Mouse (Mus musculus) hindbrain, embryonic 15.5 days (tissue): Measurements from ENCODE around the gene Serp2. TPM values are rescaled to one million over a fixed set of nuclear protein-coding genes. Genes with fewer than 3 reads are reported as not detected.

Source experiments
- ATAC-seq: fragments of 200-750 bp; cut with Nextera tagmentation; 2 replicates; pipeline ENCODE4 v1.8.0; 2017; ENCODE audit warnings: low read depth, moderate number of reproducible peaks, moderate TSS enrichment; ENCODE audit not compliant: low FRiP score
- H3K27ac ChIP-seq: fragments of 300-500 bp; sonication (generic); replicated peaks from 2 replicates; pipeline ENCODE4 v1.5.1; 2015; ENCODE audit warnings: mild to moderate bottlenecking, inconsistent platforms
- H3K27me3 ChIP-seq: fragments of 300-500 bp; sonication (generic); 2 replicates; pipeline ENCODE4 v1.6.1; 2015; ENCODE audit warnings: control low read depth, inconsistent platforms
- H3K36me3 ChIP-seq: fragments of 300-500 bp; sonication (generic); 2 replicates; pipeline ENCODE4 v1.6.1; 2015; ENCODE audit warnings: control low read depth, inconsistent platforms
- H3K4me1 ChIP-seq: fragments of 300-500 bp; sonication (generic); replicated peaks from 2 replicates; pipeline ENCODE4 v1.6.1; 2015; ENCODE audit warnings: control low read depth, inconsistent platforms
- H3K4me2 ChIP-seq: fragments of 300-500 bp; sonication (generic); 2 replicates; pipeline ENCODE4 v1.6.1; 2015; ENCODE audit warnings: moderate library complexity, mild to moderate bottlenecking, inconsistent platforms
- H3K4me3 ChIP-seq: fragments of 300-500 bp; sonication (generic); 2 replicates; pipeline ENCODE4 v1.5.1; 2015; ENCODE audit warnings: mild to moderate bottlenecking, inconsistent platforms
- H3K9ac ChIP-seq: fragments of 300-500 bp; sonication (generic); 2 replicates; pipeline ENCODE4 v1.6.1; 2015; ENCODE audit warnings: inconsistent platforms
- H3K9me3 ChIP-seq: fragments of 300-500 bp; sonication (generic); 2 replicates; pipeline ENCODE4 v1.6.1; 2016; ENCODE audit warnings: control low read depth, inconsistent platforms
- WGBS: fragments of 180-500 bp; shearing (Covaris S2); methylation state at CpG from one replicate; pipeline ENCODE4 v1.1.7; 2015; 5-methylcytosine and 5-hydroxymethylcytosine counted together
- polyA plus RNA-seq: library from polyadenylated mRNA; unstranded; fragments of >200 nt; fragmentation: Nextera tagmentation; extraction: Ambion mirVana; gene quantifications from 2 replicates; pipeline ENCODE4 v1.2.1, GENCODE M21; 2015

The Serp2 gene
- polyA plus RNA-seq, 1 experiment from 2014 or later = 213 TPM

GRCm38 (mm10) chr14:76592090-76592489 lies 35.4 kb upstream of the Serp2 start:
- Histone ChIP-seq H3K9ac (no peak overlapping the region), H3K4me1 (0 out of 2 replicates have a peak, but pooled peaks cover 6% of the 10 kb centered on the region), H3K4me3 (no peak overlapping the region), H3K36me3 (no peaks in the 10 kb centered on the region), H3K27me3 (no peaks in the 10 kb centered on the region), H3K4me2 (no peak overlapping the region), H3K27ac (no peak overlapping the region), H3K9me3 (no peaks in the 10 kb centered on the region)
- ATAC-seq = no peak
- WGBS = 90% methylated on average over 6 of the region's 6 CpGs

GRCm38 (mm10) chr14:76590134-76590533 lies 33.4 kb upstream of the Serp2 start:
- 89% methylated on average over 7 of the region's 7 CpGs for WGBS
- H3K4me3 ChIP-seq = no peak overlapping the region
- ATAC-seq = no peak
- no peaks in the 10 kb centered on the region for H3K27me3 ChIP-seq
- no peaks in the 10 kb centered on the region for H3K36me3 ChIP-seq
- no peaks in the 10 kb centered on the region for H3K9me3 ChIP-seq
- no peak overlapping the region for H3K9ac ChIP-seq
- 0 out of 2 replicates have a peak, but pooled peaks cover under 1% of the 10 kb centered on the region for H3K4me1 ChIP-seq
- no peak overlapping the region for H3K4me2 ChIP-seq
- no peak overlapping the region for H3K27ac ChIP-seq

DNA sequence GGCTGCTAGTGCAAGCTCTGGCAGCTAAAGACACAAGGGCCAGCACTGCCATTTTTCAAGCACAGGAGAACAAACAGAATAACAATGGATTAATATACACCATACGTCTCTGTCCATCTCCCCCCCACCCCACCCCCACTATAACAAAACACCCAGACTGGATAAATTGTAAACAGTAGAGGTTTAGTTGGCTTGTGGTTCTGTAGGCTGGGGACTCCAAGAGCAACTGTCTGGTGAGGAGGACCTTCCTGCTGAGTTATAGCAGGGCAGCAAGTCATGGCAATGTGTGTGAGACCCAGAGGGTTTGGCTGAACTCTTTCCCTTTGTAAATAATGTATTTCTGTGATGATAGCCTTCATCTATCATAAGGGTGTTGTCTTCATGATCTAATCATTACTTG lies 33.0 kb upstream of the Serp2 start:
- no peak overlapping the region for H3K9ac ChIP-seq
- no peaks in the 10 kb centered on the region for H3K36me3 ChIP-seq
- no peaks in the 10 kb centered on the region for H3K4me1 ChIP-seq
- no peak overlapping the region for H3K27ac ChIP-seq
- ATAC-seq = no peak
- H3K4me3 ChIP-seq = no peak overlapping the region
- no peak overlapping the region for H3K4me2 ChIP-seq
- no peaks in the 10 kb centered on the region for H3K9me3 ChIP-seq
- no peaks in the 10 kb centered on the region for H3K27me3 ChIP-seq
- WGBS = 48% methylated on average over 1 of the region's 1 CpGs

DNA sequence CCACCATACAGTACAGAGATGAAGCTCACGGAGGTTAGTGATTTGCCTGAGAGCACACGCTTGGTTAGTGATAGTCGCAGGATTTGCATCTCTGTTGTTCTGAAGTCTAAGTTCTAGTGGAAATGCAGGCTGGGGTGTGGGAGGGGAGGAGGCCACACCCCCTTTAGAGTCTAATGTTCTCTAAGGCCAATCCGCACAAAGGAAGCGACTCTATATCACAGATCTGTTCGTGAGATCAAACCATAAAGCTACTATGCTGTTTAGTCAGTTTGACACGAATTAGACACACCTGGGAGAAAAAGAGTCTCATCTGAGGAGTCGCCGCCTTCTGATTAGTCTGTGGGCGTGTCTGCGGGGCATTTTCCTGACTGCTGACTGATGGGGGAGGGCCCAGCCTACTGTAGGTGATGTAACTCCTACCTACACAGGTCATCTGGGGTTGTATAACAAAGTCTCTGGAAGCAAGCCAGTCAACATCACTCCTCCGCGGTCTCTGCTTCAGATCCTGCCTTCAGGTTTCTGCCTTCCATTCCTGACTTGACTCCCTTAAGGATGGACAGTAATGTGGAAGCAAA lies 29.2 kb upstream of the Serp2 start:
- no peaks in the 10 kb centered on the region for H3K27me3 ChIP-seq
- H3K4me2 ChIP-seq = no peak overlapping the region
- no peak overlapping the region for H3K27ac ChIP-seq
- no peaks in the 10 kb centered on the region for H3K36me3 ChIP-seq
- no peaks in the 10 kb centered on the region for H3K4me1 ChIP-seq
- 50% methylated on average over 13 of the region's 13 CpGs for WGBS
- no peak overlapping the region for H3K9ac ChIP-seq
- H3K4me3 ChIP-seq = no peak overlapping the region
- no peaks in the 10 kb centered on the region for H3K9me3 ChIP-seq
- no peak for ATAC-seq

GRCm38 (mm10) chr14:76583985-76584384 lies 27.3 kb upstream of the Serp2 start:
- Histone ChIP-seq H3K4me3 (no peak overlapping the region), H3K36me3 (no peaks in the 10 kb centered on the region), H3K27me3 (no peaks in the 10 kb centered on the region), H3K9ac (no peak overlapping the region), H3K27ac (no peak overlapping the region), H3K4me1 (no peaks in the 10 kb centered on the region), H3K4me2 (no peak overlapping the region), H3K9me3 (no peaks in the 10 kb centered on the region)
- 87% methylated on average over 7 of the region's 7 CpGs for WGBS
- ATAC-seq = no peak

DNA sequence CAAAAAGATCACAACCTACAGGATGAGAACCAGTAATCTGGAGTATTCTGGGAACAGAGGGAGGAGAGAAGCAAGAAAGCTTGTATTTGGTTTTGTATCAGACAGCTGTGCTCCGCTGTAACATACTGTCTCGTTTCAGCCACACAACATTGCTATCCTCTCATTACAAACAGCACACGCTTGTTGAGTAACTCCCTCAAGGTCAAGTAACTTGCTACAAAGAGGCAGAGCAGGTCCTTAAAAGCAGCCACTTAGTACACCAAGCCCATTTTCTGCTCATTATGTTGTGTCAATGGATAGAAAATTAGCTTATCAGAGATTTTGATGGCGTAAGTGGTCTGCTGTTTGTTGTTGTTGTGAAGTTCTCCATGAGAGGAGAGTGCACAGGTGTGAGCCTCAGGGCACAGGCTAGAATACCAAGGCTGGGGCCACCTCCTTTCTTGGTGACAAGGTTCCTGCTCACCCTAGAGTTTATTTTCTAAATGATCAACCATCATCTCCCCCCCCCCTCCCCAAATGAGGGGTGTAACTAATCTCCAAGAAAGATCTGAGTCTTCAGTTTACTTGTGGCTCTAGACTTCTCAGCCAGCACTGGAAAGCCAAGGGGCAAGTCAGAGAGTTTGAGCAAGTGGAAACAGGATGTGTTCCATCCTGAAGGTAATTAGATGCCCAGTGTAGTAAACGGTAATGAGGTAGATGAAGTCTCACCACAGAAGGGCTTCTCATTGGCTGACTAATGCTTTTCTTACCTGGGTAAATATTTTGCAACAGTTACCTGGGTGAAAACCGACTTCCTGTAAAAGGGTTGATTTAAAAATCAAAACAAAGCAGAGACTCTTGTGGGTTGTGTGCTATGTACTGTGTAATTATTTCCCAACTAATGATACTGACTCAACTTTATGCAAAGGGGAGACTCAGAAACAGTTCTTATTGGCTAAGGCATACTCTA lies 25.6 kb upstream of the Serp2 start:
- H3K9me3 ChIP-seq = no peaks in the 10 kb centered on the region
- H3K4me3 ChIP-seq = no peak overlapping the region
- no peaks in the 10 kb centered on the region for H3K27me3 ChIP-seq
- H3K9ac ChIP-seq = no peak overlapping the region
- WGBS = 89% methylated on average over 6 of the region's 6 CpGs
- H3K4me2 ChIP-seq = no peak overlapping the region
- no peak overlapping the region for H3K27ac ChIP-seq
- 0 out of 2 replicates have a peak, but pooled peaks cover 5% of the 10 kb centered on the region for H3K4me1 ChIP-seq
- ATAC-seq = no peak
- no peaks in the 10 kb centered on the region for H3K36me3 ChIP-seq

DNA sequence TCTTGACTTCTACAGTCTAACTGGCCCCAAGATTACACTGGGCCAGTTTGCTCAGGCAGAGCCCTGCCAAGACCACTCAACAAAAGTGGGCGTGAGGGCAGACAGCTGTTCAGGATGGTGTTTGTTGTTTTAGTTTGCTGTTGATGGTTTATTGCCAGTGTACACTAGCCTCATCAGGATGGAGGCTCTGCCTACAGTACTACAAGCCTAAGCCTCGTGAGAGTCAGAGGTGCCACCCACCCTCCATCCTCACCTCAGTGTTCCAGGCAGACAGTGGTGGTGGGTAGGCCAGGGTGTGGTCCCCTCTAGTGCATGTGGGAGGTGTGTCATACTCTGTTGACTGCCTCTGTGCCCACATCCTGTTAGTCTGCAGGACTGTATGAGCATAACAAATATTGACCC lies 23.0 kb upstream of the Serp2 start:
- H3K4me1 ChIP-seq = 0 out of 2 replicates have a peak, but pooled peaks cover 5% of the 10 kb centered on the region
- H3K4me3 ChIP-seq = no peak overlapping the region
- ATAC-seq = no peak
- 89% methylated on average over 2 of the region's 2 CpGs for WGBS
- no peaks in the 10 kb centered on the region for H3K27me3 ChIP-seq
- H3K9me3 ChIP-seq = no peaks in the 10 kb centered on the region
- H3K9ac ChIP-seq = no peak overlapping the region
- H3K4me2 ChIP-seq = no peak overlapping the region
- no peak overlapping the region for H3K27ac ChIP-seq
- H3K36me3 ChIP-seq = no peaks in the 10 kb centered on the region

DNA sequence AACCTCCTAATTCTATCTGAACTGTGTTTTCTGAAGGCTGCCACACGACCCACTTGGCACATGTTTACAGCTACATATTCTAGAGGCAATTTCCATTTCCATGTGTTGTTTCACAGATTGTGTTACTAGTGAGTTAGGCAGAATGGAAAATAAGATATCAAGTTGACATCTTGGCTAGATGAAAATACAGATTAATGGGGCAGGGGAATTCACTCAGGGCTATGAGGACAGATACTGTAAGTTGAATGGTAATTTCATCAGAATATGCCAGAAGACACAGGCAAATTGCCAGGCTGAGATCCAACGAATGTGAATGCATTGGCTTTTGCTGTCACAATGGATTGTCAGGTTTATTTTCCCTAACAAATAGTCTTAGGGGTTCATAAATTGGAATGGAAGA lies 21.2 kb upstream of the Serp2 start:
- WGBS = 46% methylated on average over 2 of the region's 2 CpGs
- H3K36me3 ChIP-seq = no peaks in the 10 kb centered on the region
- no peak overlapping the region for H3K9ac ChIP-seq
- no peak overlapping the region; the same call in 1 of the 2 replicates for H3K27ac ChIP-seq
- no peaks in the 10 kb centered on the region for H3K9me3 ChIP-seq
- 0 out of 2 replicates have a peak, but pooled peaks cover 5% of the 10 kb centered on the region for H3K4me1 ChIP-seq
- H3K4me3 ChIP-seq = no peak overlapping the region
- no peaks in the 10 kb centered on the region for H3K27me3 ChIP-seq
- no peak for ATAC-seq
- H3K4me2 ChIP-seq = no peak overlapping the region

DNA sequence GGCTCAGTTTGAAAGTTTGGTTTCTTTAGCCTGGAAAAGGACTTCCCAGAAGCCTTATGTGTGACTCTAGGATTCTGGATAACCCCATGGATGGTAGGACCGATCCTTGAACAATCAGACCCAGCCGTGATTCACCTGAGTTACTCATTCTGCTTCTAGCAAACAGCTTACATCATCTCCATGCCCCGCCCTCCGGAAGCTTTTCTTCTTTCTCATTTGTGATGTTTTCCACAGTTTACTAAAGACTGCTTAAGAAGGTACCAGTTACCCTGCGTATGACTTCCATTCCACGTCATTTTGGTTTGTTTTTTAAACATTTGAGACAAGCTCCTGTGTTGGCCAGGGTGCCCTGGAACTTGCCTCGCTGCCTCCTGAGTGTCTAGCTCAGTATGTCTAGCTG lies 13.6 kb upstream of the Serp2 start:
- Histone ChIP-seq H3K4me2 (no peak overlapping the region), H3K9me3 (no peaks in the 10 kb centered on the region), H3K36me3 (no peaks in the 10 kb centered on the region), H3K9ac (no peak overlapping the region), H3K27me3 (no peaks in the 10 kb centered on the region), H3K4me1 (no peaks in the 10 kb centered on the region), H3K4me3 (no peak overlapping the region), H3K27ac (no peak overlapping the region)
- 92% methylated on average over 7 of the region's 7 CpGs for WGBS
- no peak for ATAC-seq

DNA sequence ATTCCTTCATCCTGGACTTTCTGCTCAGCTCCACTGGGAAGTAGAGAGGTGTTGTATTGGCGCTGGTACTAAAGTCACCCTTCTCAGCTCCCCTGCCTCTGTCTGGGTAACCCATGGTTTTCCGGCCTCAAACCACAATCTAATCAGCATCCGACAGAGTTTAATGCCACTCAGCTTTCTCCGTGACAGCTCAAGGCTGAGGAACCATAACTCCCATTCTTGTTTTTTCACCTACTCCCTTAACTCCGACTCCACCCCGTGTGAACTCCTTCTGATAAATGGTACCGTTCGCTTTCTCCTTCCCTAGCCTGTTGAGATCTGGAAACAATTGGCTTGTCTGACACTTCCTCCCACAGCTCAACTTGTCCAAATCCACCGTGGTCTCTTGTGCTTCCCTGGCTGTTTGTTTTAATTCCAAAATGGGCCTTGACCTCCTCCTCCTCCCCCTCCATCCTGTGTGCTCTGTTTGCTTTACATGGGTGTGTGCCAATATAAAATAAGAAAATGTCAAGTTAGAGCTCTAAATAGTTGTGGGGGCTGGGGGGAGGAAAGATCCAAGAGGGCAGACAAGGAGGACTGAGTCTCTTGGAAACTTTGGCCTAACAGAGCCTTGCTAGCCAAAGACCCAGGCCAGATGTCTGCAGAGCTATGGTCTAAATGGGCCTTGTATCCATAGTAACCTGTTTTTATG lies 12.7 kb upstream of the Serp2 start:
- Histone ChIP-seq H3K36me3 (no peaks in the 10 kb centered on the region), H3K9ac (no peak overlapping the region), H3K4me1 (no peaks in the 10 kb centered on the region), H3K27ac (no peak overlapping the region), H3K4me3 (no peak overlapping the region), H3K4me2 (no peak overlapping the region), H3K27me3 (no peaks in the 10 kb centered on the region), H3K9me3 (no peaks in the 10 kb centered on the region)
- ATAC-seq = no peak
- 72% methylated on average over 9 of the region's 9 CpGs for WGBS

- Histone ChIP-seq H3K4me1 (no peaks in the 10 kb centered on the region), H3K27ac (no peak overlapping the region), H3K36me3 (no peaks in the 10 kb centered on the region), H3K4me3 (no peak overlapping the region), H3K27me3 (no peaks in the 10 kb centered on the region), H3K4me2 (no peak overlapping the region), H3K9ac (no peak overlapping the region), H3K9me3 (no peaks in the 10 kb centered on the region)
- WGBS = 82% methylated on average over 9 of the region's 9 CpGs
- ATAC-seq = no peak
Measured at GRCm38 (mm10) chr14:76568548-76568947, 11.9 kb upstream of the Serp2 start.

- no peak overlapping the region for H3K4me2 ChIP-seq
- 51% methylated on average over 1 of the region's 1 CpGs for WGBS
- H3K9me3 ChIP-seq = no peaks in the 10 kb centered on the region
- H3K36me3 ChIP-seq = no peaks in the 10 kb centered on the region
- H3K27me3 ChIP-seq = no peaks in the 10 kb centered on the region
- no peak overlapping the region for H3K27ac ChIP-seq
- no peak overlapping the region for H3K4me3 ChIP-seq
- no peak overlapping the region for H3K9ac ChIP-seq
- no peaks in the 10 kb centered on the region for H3K4me1 ChIP-seq
- no peak for ATAC-seq
Measured at GRCm38 (mm10) chr14:76567280-76567679, 10.6 kb upstream of the Serp2 start.
